Comparison of ENCODE assay signal across 26 mouse cellular contexts in genomic region chr17:75907085-75907484, GRCm38 (mm10).
DNase-seq lines count a peak whose midpoint lies in the region; ATAC-seq and TF ChIP-seq lines count a peak whose summit lies in the region.
"Had no signal": no experiment of that assay in that cellular context is flagged by ENCODE, and none has a peak within 500 bp of the region (broad histone marks: within the 10 kb centered on the region; RNA-seq: fewer than 3 reads in every experiment).

No protein-coding gene starts in this region.

- DNase-seq in midbrain, embryonic 11.5 days (ENCODE audit: low spot score, missing footprints): no peak
- no peak for DNase-seq in neural tube, embryonic 10.5 days (ENCODE audit: extremely low spot score, low spot score)
- DNase-seq in hindbrain, embryonic 14.5 days (ENCODE audit: low spot score): no peak
- no peak for DNase-seq in hindbrain, postnatal 0 days (ENCODE audit: low spot score)
- DNase-seq in thymus, postnatal 14 days: no peak
- no peak for DNase-seq in frontal cortex, postnatal 36 days (ENCODE audit: low spot score in 2 of 2)
- DNase-seq: adrenal gland, adult 2 months; adrenal gland, postnatal 14 days; cerebellum, adult 11 months; cerebellum, adult 2 months; cerebellum, adult 9-11 months; cerebellum, postnatal 25 days; forebrain, postnatal 0 days; gastrocnemius, postnatal 10 days; gastrocnemius, postnatal 36 days; heart, adult 2 months; heart, postnatal 14 days had no signal

- H3K36me3 ChIP-seq in midbrain, embryonic 11.5 days (ENCODE audit: control insufficient read depth, insufficient read depth, low read length): no peaks in the 10 kb centered on the region
- H3K36me3 ChIP-seq in midbrain, embryonic 15.5 days (replicated peaks): no peaks in the 10 kb centered on the region
- H3K36me3 ChIP-seq in neural tube, embryonic 12.5 days: no peaks in the 10 kb centered on the region
- no peaks in the 10 kb centered on the region for H3K36me3 ChIP-seq in hindbrain, embryonic 14.5 days (replicated peaks; ENCODE audit: control insufficient read depth, insufficient read depth)
- H3K36me3 ChIP-seq in hindbrain, postnatal 0 days (ENCODE audit: insufficient read depth, low read length): no peaks in the 10 kb centered on the region
- H3K36me3 ChIP-seq: embryonic facial prominence, embryonic 12.5 days; embryonic facial prominence, embryonic 15.5 days; heart, embryonic 10.5 days; heart, embryonic 13.5 days had no signal

- H3K4me2 ChIP-seq in midbrain, embryonic 11.5 days: no peak overlapping the region
- H3K4me2 ChIP-seq in midbrain, embryonic 15.5 days: no peak overlapping the region
- no peak overlapping the region for H3K4me2 ChIP-seq in neural tube, embryonic 12.5 days (replicated peaks)
- H3K4me2 ChIP-seq in hindbrain, embryonic 14.5 days (replicated peaks): no peak overlapping the region
- H3K4me2 ChIP-seq in hindbrain, postnatal 0 days (ENCODE audit: low read depth, low read length): no peak overlapping the region
- H3K4me2 ChIP-seq: embryonic facial prominence, embryonic 12.5 days; embryonic facial prominence, embryonic 15.5 days; heart, embryonic 13.5 days had no signal

- no peak overlapping the region for H3K9ac ChIP-seq in midbrain, embryonic 11.5 days (ENCODE audit: low read length)
- H3K9ac ChIP-seq in midbrain, embryonic 15.5 days: no peak overlapping the region
- H3K9ac ChIP-seq in neural tube, embryonic 12.5 days: no peak overlapping the region
- no peak overlapping the region for H3K9ac ChIP-seq in hindbrain, embryonic 14.5 days
- H3K9ac ChIP-seq in hindbrain, postnatal 0 days (replicated peaks; ENCODE audit: low read length): no peak overlapping the region
- H3K9ac ChIP-seq: embryonic facial prominence, embryonic 12.5 days; embryonic facial prominence, embryonic 15.5 days; forebrain, postnatal 0 days; heart, embryonic 13.5 days had no signal

- no peaks in the 10 kb centered on the region for H3K9me3 ChIP-seq in midbrain, embryonic 11.5 days (ENCODE audit: control insufficient read depth, low read length)
- H3K9me3 ChIP-seq in midbrain, embryonic 15.5 days: no peaks in the 10 kb centered on the region
- H3K9me3 ChIP-seq in neural tube, embryonic 12.5 days: no peaks in the 10 kb centered on the region
- H3K9me3 ChIP-seq in hindbrain, embryonic 14.5 days (ENCODE audit: control insufficient read depth, low read length): no peaks in the 10 kb centered on the region
- no peaks in the 10 kb centered on the region for H3K9me3 ChIP-seq in hindbrain, postnatal 0 days (ENCODE audit: low read length)
- H3K9me3 ChIP-seq: embryonic facial prominence, embryonic 12.5 days; embryonic facial prominence, embryonic 15.5 days; heart, embryonic 10.5 days; heart, embryonic 13.5 days had no signal

- H3K27ac ChIP-seq in midbrain, embryonic 11.5 days (ENCODE audit: low read depth, low read length): no peak overlapping the region
- no peak overlapping the region for H3K27ac ChIP-seq in midbrain, embryonic 15.5 days
- H3K27ac ChIP-seq in neural tube, embryonic 12.5 days: no peak overlapping the region
- 0 out of 2 replicates have a peak overlapping the region, but pooled peaks have one; percentile 7 for H3K27ac ChIP-seq in hindbrain, embryonic 14.5 days
- H3K27ac ChIP-seq in hindbrain, postnatal 0 days: no peak overlapping the region
- H3K27ac ChIP-seq: embryonic facial prominence, embryonic 12.5 days; embryonic facial prominence, embryonic 15.5 days; heart, adult 2 months; heart, embryonic 10.5 days; heart, embryonic 13.5 days had no signal

- H3K27me3 ChIP-seq in midbrain, embryonic 11.5 days (ENCODE audit: control insufficient read depth, insufficient read depth, low read length): no peaks in the 10 kb centered on the region
- H3K27me3 ChIP-seq in midbrain, embryonic 15.5 days (replicated peaks): no peaks in the 10 kb centered on the region
- no peaks in the 10 kb centered on the region for H3K27me3 ChIP-seq in neural tube, embryonic 12.5 days (replicated peaks)
- no peaks in the 10 kb centered on the region for H3K27me3 ChIP-seq in hindbrain, embryonic 14.5 days (ENCODE audit: control insufficient read depth, insufficient read depth, low read length)
- no peaks in the 10 kb centered on the region for H3K27me3 ChIP-seq in hindbrain, postnatal 0 days (ENCODE audit: insufficient read depth, low read length)
- H3K27me3 ChIP-seq: embryonic facial prominence, embryonic 12.5 days; embryonic facial prominence, embryonic 15.5 days; heart, embryonic 13.5 days had no signal

- no peaks in the 10 kb centered on the region for H3K4me1 ChIP-seq in midbrain, embryonic 11.5 days (ENCODE audit: control insufficient read depth, insufficient read depth, low read length)
- no peaks in the 10 kb centered on the region for H3K4me1 ChIP-seq in midbrain, embryonic 15.5 days
- H3K4me1 ChIP-seq in neural tube, embryonic 12.5 days: 0 out of 2 replicates have a peak, but pooled peaks cover 6% of the 10 kb centered on the region
- H3K4me1 ChIP-seq in hindbrain, embryonic 14.5 days (replicated peaks; ENCODE audit: control insufficient read depth, insufficient read depth, low read length): 0 out of 2 replicates have a peak, but pooled peaks cover 7% of the 10 kb centered on the region
- 0 out of 2 replicates have a peak, but pooled peaks cover 3% of the 10 kb centered on the region for H3K4me1 ChIP-seq in hindbrain, postnatal 0 days (ENCODE audit: insufficient read depth, low read length)
- H3K4me1 ChIP-seq: embryonic facial prominence, embryonic 12.5 days; embryonic facial prominence, embryonic 15.5 days; heart, embryonic 10.5 days; heart, embryonic 13.5 days had no signal

- no peak for TF ChIP-seq CTCF in hindbrain, postnatal 0 days (IDR thresholded peaks at IDR 0.05; ENCODE audit: low read depth)

- no peak overlapping the region for H3K4me3 ChIP-seq in midbrain, embryonic 11.5 days (ENCODE audit: low read depth, low read length)
- no peak overlapping the region for H3K4me3 ChIP-seq in midbrain, embryonic 15.5 days
- H3K4me3 ChIP-seq in neural tube, embryonic 12.5 days: no peak overlapping the region
- H3K4me3 ChIP-seq in hindbrain, embryonic 14.5 days (replicated peaks; ENCODE audit: low read length): no peak overlapping the region
- no peak overlapping the region for H3K4me3 ChIP-seq in hindbrain, postnatal 0 days (ENCODE audit: low read length)
- H3K4me3 ChIP-seq: embryonic facial prominence, embryonic 12.5 days; embryonic facial prominence, embryonic 15.5 days; heart, adult 2 months; heart, embryonic 10.5 days; heart, embryonic 13.5 days had no signal

- WGBS in midbrain, embryonic 11.5 days: 83% methylated on average over 3 of the region's 3 CpGs
- 70% methylated on average over 3 of the region's 3 CpGs for WGBS in midbrain, embryonic 15.5 days
- WGBS in neural tube, embryonic 12.5 days: 66% methylated on average over 3 of the region's 3 CpGs
- 53% methylated on average over 3 of the region's 3 CpGs for WGBS in hindbrain, embryonic 14.5 days
- WGBS in hindbrain, postnatal 0 days: 42% methylated on average over 3 of the region's 3 CpGs

- ATAC-seq in midbrain, embryonic 11.5 days (ENCODE audit: low FRiP score): peak; percentile 33; the same call in 1 of the 2 replicates
- ATAC-seq in midbrain, embryonic 15.5 days (replicated peaks): no peak
- ATAC-seq in neural tube, embryonic 12.5 days (ENCODE audit: low FRiP score, low read depth): peak; percentile 70
- ATAC-seq in hindbrain, embryonic 14.5 days (ENCODE audit: low FRiP score): peak; percentile 21; the same call in 1 of the 2 replicates
- peak; percentile 38; the same call in 1 of the 2 replicates for ATAC-seq in hindbrain, postnatal 0 days
- ATAC-seq: CD4-positive, CD25-positive, alpha-beta regulatory T cell, adult 4 months; forebrain, embryonic 14.5 days; forebrain, postnatal 0 days; inflammation-experienced regulatory T-cells, adult 6 months had no signal
